Comparison of ENCODE assay signal across 18 mouse cellular contexts in genomic region chr10:112488751-112489150, GRCm38 (mm10).
"Had no signal": no experiment of that assay in that cellular context is flagged by ENCODE, and none has a peak within 500 bp of the region (broad histone marks: within the 10 kb centered on the region; RNA-seq: fewer than 3 reads in every experiment).

No protein-coding gene starts in this region.

- DNase-seq: lung, adult 2 months; lung, postnatal 14 days; lung, postnatal 36 days; right cerebral cortex, postnatal 14 days; thymus, adult 2 months; thymus, postnatal 25 days; thymus, postnatal 4 days had no signal

- H3K36me3 ChIP-seq: lung, embryonic 15.5 days; midbrain, embryonic 13.5 days; midbrain, embryonic 15.5 days; neural tube, embryonic 13.5 days; neural tube, embryonic 15.5 days; stomach, embryonic 15.5 days had no signal

- H3K4me2 ChIP-seq: lung, embryonic 15.5 days; midbrain, embryonic 11.5 days; midbrain, embryonic 13.5 days; midbrain, embryonic 15.5 days; neural tube, embryonic 13.5 days; neural tube, embryonic 15.5 days; stomach, embryonic 15.5 days had no signal

- H3K9ac ChIP-seq: lung, embryonic 15.5 days; midbrain, embryonic 13.5 days; midbrain, embryonic 15.5 days; neural tube, embryonic 13.5 days; neural tube, embryonic 15.5 days; stomach, embryonic 15.5 days had no signal

- H3K27me3 ChIP-seq: lung, embryonic 15.5 days; megakaryocyte, embryonic 14.5 days; midbrain, embryonic 13.5 days; midbrain, embryonic 15.5 days; neural tube, embryonic 13.5 days; neural tube, embryonic 15.5 days; stomach, embryonic 15.5 days had no signal

- ATAC-seq: lung, postnatal 0 days; midbrain, embryonic 13.5 days; midbrain, embryonic 15.5 days had no signal

- H3K4me3 ChIP-seq: lung, embryonic 15.5 days; megakaryocyte, embryonic 14.5 days; midbrain, embryonic 13.5 days; midbrain, embryonic 15.5 days; neural tube, embryonic 13.5 days; neural tube, embryonic 15.5 days; stomach, embryonic 15.5 days had no signal

- H3K9me3 ChIP-seq: lung, embryonic 15.5 days; midbrain, embryonic 15.5 days; neural tube, embryonic 15.5 days; stomach, embryonic 15.5 days had no signal

- H3K4me1 ChIP-seq: lung, embryonic 15.5 days; megakaryocyte, embryonic 14.5 days; midbrain, embryonic 13.5 days; midbrain, embryonic 15.5 days; neural tube, embryonic 13.5 days; neural tube, embryonic 15.5 days; stomach, embryonic 15.5 days had no signal

- H3K27ac ChIP-seq: lung, embryonic 15.5 days; macrophage; midbrain, embryonic 13.5 days; midbrain, embryonic 15.5 days; neural tube, embryonic 13.5 days; neural tube, embryonic 15.5 days; stomach, embryonic 15.5 days; stomach, postnatal 0 days had no signal
